Mouse (Mus musculus) granulocyte monocyte progenitor cell, adult 5-6 weeks (primary cell): ENCODE measurements around the gene Otulin. TPM values are rescaled to one million over a fixed set of nuclear protein-coding genes. Genes with fewer than 3 reads are reported as not detected.

Experiments used
- ATAC-seq: replicated peaks from 2 replicates; pipeline ENCODE4 v1.8.0; 2016; ENCODE audit warnings: mild to moderate bottlenecking, moderate TSS enrichment, inconsistent platforms; ENCODE audit not compliant: poor library complexity, severe bottlenecking
- total RNA-seq, 2 experiments: library from RNA; stranded (forward) in 1 of 2; stranded (reverse) in 1 of 2; fragments of 200-712, 200-1000 nt in 1 of 2; fragments of >200 nt in 1 of 2; fragmentation: Nextera tagmentation in 1 of 2; gene quantifications; 2 replicates each; pipeline ENCODE4 v1.2.3; 2014 to 2017

Otulin gene
- total RNA-seq, 2 experiments from 2014 or later, result 41.3 to 74.2 TPM

DNA sequence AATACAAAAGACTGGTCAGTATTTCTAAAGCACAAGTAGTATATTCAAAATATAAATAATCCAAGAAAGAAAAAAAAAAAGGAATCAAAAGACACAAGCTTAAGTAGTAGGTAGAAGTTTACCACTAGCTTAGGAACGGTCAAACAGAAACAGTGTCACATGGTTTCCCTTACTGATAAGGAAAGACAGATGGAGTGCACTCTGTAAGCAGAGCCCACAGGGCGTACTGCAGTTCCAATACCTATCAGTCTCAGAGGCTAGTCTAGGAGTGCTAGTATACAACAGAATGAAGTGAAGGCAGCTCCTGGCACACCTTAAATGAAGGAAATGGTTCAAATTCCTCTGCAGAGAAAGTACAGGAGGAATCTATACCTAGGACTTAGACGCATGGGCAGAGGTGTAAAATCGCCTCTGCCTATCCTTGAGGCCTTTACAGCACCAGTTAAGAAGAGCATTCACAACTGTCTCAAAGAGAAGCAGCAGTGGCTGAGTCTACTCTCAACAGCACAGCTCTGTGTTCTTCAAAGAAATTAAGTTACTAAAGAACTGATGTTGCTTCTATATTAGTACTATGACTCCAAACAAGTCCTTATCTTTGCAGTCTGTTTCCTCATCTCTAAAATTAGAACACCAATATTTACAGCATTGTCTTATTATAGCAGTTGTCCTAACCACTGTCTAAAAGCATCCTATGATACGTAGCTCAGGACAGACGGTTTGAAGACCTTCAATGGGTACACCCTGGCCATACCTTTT, 11.5 kb downstream of the Otulin start:
- no peak for ATAC-seq

DNA sequence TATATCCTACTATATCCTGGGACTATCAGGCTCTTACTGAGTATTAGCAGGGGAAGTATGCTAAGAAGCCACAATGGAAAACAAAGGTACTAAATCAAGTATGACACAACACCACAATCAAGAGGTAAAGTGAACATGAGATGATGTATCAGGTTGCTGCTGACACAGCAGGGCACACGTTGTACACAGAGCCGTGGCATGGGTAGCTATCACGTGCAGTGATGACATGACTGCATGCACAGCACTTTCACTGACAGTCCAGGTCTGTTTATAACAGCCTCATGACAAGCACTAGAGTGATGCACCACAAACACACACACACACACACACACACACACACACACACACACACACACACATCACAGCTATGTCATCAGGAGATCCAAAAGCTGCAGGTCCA, 13.3 kb downstream of the Otulin start:
- no peak for ATAC-seq

DNA sequence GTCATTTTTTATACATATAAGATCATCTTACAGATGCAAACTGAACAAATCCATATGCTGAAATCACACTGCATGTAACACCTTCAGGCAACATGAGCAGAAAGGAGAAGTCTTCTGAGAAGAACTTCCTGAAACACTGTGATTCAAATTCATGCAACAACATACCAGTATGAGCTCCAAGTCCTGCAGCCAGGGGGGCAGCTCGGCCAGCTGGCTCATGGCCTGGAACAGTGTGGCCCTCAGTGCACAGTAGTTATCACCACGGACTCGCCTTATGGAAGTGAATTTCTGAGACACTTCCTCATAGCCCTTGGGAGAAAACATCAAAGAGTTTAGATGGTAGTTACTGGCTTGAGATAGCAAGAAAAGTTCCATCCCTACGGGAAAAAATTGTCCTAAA, 14.3 kb downstream of the Otulin start:
- peak; percentile 45 for ATAC-seq

DNA sequence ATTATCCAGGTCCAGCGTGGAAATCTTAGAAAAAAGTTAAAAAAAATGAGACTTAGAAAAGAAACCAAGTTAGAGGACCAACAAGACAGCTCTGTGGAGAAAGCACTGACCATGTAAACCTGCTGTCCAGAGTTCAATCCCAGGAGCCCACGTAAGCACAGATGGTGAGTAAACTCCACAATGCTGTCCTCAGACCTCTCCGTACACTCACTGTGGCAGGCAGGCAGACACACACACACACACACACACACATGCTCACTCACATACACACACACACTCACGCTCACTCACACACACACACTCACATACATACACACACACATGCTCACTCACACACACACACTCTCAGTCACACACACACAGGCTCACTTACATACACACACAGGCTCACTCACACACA, 17.2 kb downstream of the Otulin start:
- no peak for ATAC-seq

DNA sequence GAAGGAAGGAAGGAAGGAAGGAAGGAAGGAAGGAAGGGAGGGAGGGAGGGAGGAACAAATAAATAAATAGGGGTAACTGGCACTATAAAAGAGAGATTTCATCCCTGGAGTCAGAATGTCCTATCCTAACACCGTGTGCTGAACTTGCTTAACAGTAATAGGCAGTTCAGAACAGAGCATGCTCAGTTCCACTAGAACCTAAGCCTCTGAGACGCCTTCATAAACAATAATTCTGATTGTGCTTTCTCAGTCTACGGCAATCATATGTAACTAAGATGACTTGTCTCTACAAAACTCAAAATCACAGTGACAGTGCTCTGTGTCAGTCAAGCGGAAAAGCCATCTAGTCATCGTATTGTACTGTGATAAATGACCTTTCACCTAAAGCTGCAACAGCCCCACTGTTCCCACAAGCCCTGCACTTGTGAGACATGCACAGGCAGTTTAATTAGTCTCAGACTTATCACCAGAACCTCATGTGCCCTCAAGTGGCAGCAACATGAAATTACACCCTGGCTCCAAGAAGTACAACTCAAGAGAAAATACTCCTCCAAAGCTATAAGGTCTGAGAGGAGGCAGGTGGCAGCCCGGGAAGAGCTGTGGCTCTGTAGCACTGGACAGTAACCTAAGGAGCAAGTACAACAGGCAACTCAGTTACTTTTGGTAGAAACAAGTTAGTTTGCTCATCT, 17.8 kb downstream of the Otulin start:
- peak; percentile 69 for ATAC-seq

DNA sequence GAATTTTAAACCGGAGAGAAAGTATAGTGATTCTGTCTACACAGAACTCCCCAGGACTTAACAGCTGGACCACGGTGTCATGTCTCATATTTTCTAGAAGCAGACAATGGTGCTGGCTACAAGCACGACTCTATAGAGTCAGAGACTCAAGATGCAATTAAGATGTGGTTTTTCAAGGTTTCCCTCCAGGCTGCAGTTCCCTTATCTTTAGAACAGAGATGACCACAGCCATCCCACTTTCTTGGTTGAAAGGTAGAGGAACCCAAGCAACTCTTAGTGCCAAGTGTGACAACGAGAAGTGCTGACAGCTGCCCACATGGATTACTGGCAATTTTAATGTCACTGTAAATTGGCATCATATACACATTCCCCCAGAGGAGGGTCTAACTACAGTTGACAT, 20.9 kb downstream of the Otulin start:
- ATAC-seq, result 0 out of 2 replicates have a peak, but pooled peaks have one; percentile 10

DNA sequence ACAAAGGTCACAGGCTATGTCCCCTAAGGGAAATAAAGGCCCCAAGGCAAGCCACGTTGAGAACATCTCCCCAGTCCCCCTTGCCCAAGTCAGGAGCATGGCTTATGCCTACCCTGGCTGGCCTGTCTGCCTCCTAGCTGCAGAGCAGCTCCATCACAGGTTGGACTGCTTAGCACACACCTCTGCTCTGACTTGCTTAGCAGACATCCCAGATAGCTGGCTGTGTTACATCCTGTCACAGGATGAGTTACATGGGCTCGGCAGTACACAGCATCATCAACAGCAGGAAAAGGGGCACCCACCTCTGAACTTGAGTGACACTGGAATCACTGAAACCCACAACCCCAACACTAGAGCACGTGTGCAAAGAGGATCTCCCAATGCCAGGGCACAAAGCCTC, 25.2 kb downstream of the Otulin start:
- no peak for ATAC-seq

DNA sequence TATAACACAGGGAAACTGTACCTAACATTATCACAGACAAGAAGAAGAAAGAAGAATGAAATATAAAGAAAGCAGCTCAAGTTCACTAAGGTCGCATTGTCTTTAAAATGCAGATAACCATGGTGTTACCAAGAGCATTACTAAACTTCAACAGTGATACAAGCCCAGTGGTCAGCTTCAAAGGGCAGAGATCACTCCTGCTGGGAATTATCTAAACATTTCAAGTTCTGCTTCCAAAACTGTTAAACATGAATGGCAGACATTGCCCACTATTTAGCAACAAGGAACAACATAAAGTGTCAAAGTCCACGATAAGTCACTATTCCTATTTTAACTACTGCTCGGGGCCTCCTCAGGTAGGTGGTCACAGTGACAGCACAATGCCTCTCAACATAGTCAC, 25.9 kb downstream of the Otulin start:
- ATAC-seq, result no peak

DNA sequence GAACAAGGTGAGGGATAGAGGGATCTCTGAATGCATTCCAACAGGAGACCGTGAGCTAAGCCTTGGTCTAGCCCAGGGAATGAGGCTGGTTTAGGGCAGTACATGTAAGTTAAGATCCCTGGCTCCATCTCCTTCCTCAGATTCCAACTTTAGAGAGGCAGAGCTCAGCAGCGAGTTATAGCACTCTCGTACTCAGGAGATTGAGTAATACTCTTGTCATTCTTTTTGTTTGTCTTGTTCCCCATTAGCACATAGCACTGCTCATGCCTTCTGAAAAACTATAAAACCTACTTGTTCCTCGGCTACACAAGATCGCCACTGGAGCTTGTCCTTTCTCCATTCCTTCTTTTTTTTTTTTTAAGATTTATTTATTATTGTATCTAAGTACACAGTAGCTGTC, 30.0 kb downstream of the Otulin start:
- ATAC-seq, result no peak

DNA sequence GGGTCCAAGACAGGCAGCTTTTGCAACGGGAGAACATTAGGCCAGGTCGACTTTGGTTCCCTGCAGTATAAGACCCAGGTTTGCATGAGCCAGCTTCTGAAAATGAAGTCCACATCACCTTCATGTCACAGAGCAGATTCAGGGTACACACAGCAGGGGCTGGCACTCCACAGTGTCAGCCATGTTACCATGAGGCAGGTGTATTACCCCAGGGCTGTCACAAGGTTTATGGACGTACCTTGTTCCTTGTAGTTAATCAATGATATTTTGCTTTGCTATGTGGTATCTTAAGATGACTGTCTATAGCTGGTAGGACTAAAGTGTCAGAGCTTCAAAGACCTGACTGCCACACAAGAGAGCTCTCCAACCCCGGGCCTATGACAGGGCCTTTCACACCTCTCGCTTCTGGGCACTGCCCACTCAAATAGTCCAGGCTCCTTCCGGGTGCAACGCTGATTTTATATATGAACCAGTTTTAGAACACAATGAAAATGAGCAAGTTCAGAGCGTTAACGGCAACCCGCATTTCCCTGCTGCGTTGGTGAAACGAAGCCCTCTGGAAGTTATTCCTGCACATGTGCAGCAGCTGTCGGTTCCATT, 31.6 kb downstream of the Otulin start:
- no peak for ATAC-seq

DNA sequence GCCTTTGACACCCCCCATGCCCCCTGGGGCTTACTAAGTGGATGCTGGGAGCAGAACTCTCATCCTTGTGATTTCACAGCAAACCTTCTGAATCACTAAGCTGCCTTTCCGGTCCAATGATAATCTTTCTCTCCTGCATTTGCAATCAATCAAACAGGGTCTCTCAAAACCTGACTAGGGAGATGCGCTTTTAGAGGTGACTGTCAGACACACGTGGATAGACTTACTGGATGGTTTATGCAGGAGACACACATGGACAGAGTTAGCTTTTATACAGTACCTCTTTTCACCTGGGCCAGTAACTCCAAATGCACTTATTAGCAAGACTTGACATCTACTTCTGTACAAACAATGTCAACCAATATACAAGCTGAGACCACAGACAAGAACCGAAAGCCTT, 33.0 kb downstream of the Otulin start:
- ATAC-seq, result no peak

DNA sequence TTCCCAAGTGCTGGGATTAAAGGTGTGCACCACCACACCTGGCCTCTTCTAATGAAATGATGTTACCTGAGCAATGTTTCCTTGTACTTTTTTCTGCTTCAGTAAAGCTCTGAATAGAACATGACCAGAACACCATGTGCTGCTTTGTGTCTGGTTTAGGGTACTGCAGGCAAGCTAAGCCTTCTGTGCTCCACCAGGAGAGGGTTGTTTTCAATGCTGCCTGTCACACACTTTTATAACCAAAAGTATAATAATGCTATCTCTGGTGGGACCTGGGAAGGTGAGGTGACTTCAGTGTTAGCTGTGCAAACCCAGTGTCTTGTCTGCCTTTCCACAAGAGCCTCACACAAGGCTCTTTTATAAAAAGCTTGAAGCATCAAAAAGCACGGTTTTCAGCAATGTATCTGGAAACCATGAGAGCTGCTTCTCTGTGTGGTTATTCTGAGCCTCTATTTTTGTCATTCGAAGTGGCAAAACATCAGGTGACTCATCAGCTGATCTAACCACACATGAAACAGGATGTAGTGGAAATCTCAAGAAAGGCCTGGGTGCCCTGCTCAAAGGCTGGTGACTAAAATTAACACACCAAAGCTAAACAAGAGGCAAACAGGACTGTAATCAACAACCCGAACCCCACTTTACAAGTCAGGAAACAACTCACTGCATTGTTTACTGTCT, 33.9 kb downstream of the Otulin start:
- peak; percentile 71 for ATAC-seq

DNA sequence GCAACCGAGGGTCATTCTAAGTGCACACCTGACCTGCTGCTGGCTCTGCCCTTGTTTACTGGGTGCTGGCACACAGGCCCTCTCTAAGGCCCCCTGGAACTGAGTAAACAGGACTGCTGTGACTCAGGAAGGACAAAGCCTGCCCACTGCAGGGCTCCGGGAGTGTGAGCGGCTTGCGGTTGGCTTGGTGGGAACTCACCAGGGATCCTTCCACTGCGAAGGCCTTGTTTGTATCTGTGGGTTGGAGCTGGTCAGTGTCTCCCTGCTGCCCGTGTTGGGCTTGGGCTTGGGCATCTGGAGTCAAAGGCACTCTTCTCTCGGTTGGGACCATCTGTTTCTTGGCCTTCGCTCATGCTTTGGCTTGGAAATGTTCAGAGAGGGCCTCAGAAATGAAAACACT, 34.9 kb downstream of the Otulin start:
- no peak for ATAC-seq

DNA sequence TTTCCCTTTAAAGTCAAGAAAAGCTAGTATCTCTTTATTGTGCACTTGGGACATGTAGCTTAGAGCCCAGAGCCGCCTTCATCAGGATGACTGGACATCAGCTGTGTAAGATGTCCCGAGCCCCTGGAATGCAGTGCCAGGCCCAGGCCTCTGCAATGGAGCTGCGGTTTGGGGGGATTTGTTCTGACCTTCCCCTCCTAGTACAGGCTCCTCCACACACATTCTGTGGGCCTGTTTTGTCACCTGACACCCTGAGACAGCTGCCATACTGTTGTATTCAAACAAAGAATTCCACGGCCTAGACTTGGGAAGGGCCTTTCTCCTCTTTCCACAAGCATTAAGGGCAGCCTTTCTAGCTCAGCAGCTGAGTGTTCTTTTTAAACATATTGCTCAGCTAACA, 35.5 kb downstream of the Otulin start:
- ATAC-seq, result no peak

DNA sequence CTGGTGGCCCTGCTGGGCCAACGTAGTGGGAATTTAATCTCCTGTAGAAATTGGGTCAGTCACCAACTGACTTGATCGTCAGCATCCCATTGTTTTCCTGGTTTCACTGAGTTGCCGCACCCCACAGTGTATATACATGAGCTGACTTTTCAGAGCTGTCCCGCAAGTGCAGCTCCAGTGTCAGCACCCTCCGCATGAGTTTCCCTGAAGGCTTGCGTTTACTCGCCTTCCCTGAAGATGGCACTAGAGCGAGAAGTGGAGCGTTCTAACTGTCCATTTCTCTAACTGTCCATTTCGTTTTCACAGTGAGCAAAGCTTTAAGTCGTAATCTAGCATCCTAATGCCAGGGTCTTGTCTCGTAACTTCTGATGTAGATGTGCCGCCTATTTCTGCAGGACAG, 36.8 kb downstream of the Otulin start:
- ATAC-seq, result no peak

DNA sequence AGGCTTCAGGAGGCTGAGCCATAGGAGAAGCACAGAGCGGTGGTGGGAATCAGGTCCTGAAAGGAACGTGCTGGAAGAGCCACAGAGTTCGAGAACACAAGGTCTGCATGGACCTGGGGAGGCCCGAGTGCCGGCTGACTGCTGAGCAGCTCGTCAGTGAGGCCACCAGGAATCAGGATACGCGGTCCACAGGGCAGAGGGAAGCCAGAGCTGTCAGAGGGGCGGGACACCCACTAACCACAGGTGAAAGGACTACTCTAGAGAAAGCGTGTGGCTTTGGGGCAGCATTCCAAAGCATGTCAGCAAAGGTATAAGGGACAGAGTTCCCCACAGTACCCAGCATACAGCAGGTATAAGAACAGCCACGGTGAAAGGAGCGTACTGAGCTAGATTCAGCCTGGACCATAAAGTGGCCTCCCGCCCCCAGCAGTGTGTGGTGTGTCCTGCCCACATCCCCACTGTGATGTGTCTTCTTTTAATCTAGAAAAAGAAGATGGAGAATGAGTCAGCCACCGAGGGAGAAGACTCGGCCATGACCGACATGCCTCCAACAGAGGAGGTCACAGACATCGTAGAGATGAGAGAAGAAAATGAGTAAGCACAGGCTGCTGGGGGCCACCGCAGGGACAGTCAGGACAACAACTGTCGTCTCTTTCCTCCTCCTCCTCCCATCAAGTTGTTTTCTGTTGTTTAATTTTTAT, 37.7 kb downstream of the Otulin start:
- ATAC-seq, result no peak

DNA sequence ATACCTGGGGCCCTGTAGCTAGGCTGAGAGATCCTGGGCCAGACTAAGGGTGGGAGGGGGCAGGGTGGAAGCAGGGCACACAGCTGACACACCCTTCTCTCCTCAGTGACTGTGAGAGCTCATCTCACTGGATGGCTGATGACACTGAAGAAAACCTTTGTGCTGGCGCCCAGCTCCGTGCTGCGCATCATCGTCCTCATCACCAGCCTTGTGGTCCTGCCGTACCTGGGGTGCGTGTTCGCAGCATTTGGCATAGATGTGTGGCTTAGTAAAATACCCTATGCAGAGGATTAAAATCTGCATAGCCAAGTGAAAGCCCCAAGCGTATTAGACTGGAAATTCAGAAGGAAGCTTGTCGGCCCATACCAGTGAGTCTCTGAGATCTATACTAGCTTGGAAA, 39.7 kb downstream of the Otulin start:
- no peak for ATAC-seq

DNA sequence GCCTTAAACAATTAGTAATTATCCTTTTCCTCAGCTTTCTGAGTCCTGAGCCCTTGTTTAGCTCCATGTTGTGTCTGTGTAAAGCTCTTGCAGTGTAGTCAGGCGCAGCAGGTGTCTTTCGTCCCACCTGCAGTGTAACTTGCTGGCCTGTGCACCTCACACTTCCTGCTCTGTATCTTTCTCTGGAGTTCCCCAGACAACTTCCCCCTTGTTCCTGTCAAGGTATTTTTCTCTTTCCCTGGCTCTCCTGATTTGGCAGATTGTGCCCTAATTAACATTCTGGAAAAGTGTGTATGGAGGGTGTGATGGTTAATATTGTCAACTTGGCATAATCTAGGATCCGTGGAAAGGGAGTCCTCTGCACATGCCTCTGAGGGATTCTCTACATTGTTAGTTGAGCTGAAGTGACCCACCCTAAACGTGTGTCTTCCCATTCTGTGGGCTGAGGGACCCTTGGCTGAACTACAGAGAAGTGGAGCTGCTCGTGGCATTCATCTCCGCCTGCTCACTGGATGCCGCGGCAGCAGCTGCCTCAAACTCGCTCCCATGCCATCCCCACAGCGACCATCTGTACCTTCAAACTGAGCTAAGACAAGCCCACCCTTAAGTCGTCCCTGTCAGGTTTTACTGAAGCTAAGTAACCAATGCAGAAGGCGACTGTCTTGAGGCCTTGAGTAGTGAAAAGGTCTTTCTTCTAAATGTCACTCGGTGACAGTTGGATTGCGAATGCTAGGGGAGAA, 42.2 kb downstream of the Otulin start:
- ATAC-seq, result no peak

DNA sequence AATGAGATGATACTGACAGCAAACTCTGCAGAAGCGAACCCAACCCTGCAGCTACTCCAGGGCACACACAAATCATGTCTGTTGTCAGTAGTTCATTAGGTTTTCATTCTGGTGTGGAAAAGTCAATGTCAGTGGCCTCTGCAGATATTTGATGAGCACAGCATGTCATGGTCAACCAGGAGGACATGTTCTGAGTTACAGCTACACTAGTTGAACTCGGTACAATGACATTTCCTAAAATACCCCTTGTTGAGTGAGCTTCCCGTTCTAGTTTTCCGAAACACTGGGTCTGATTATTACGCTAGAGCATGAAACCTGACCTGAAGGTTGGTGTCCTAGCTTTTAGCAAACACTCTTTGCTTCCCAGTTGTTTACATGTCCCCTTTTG, 44.4 kb downstream of the Otulin start:
- ATAC-seq, result no peak
